Mouse (Mus musculus): ENCODE data around the gene Atp8a2.

DNA sequence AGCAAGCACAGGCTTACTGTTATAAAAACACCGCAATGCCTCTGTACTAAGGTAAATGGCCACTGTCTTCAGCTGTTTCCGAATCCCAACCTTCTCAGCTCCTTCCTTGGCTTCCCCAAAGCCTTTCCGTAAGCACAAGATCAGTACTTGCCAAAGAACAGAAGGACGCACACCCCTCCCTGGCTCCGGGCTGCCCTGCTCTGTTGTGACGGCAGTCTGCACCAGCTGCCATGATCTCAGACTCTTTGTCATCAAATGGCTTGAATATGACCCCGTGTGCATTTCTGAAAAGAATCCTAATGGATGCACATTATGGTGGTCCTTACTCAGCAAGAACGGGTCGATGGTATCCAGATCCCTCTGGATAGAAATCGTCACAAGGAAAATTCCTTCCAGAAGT, 53.7 kb downstream of the Atp8a2 start:
- TF ChIP-seq POLR2A (IDR thresholded peaks at IDR 0.05; ENCODE audit: insufficient read length, low read depth) (no peak), POLR2AphosphoS2 (IDR thresholded peaks at IDR 0.05; ENCODE audit: insufficient read length, low read depth) (no peak), E2F4 (IDR thresholded peaks at IDR 0.05; ENCODE audit: insufficient read depth) (no peak), USF1 (IDR thresholded peaks at IDR 0.05; ENCODE audit: low read depth) (no peak), MYOG (IDR thresholded peaks at IDR 0.05; ENCODE audit: control insufficient read depth in 1 of 3, insufficient read depth in 1 of 3, insufficient read length in 2 of 3, low read depth in 2 of 3) (no peak), TCF12 (IDR thresholded peaks at IDR 0.05; ENCODE audit: insufficient read depth, poor library complexity, severe bottlenecking) (no peak), MYOD1 (IDR thresholded peaks at IDR 0.05; ENCODE audit: control insufficient read depth in 1 of 3, insufficient read length in 2 of 3, low read depth in 2 of 3) (no peak), MAX (IDR thresholded peaks at IDR 0.05; ENCODE audit: low read depth) (no peak), TCF3 (IDR thresholded peaks at IDR 0.05; ENCODE audit: insufficient read length, low read depth) (no peak), CEBPB (IDR thresholded peaks at IDR 0.05; ENCODE audit: insufficient read depth, poor library complexity, severe bottlenecking) (no peak), REST (IDR thresholded peaks at IDR 0.05; ENCODE audit: insufficient read depth, insufficient read length) (no peak)

All from myocyte (in vitro differentiated cells).